ENCODE assay signal across 17 mouse cellular contexts in genomic region chr3:119575516-119575915, GRCm38 (mm10).
"Had no signal": no experiment of that assay in that cellular context is flagged by ENCODE, and none has a peak within 500 bp of the region (broad histone marks: within the 10 kb centered on the region; RNA-seq: fewer than 3 reads in every experiment).

No protein-coding gene starts in this region.

- H3K27ac ChIP-seq: lung, embryonic 15.5 days; macrophage; midbrain, embryonic 13.5 days; midbrain, embryonic 15.5 days; neural tube, embryonic 12.5 days; stomach, embryonic 15.5 days; stomach, postnatal 0 days had no signal

- DNase-seq: lung, adult 2 months; lung, postnatal 14 days; lung, postnatal 36 days; right cerebral cortex, postnatal 14 days; thymus, adult 2 months; thymus, postnatal 25 days; thymus, postnatal 4 days had no signal

- H3K4me1 ChIP-seq: lung, embryonic 15.5 days; megakaryocyte, embryonic 14.5 days; midbrain, embryonic 13.5 days; midbrain, embryonic 15.5 days; neural tube, embryonic 12.5 days; stomach, embryonic 15.5 days had no signal

- H3K4me2 ChIP-seq: lung, embryonic 15.5 days; midbrain, embryonic 11.5 days; midbrain, embryonic 13.5 days; midbrain, embryonic 15.5 days; neural tube, embryonic 12.5 days; stomach, embryonic 15.5 days had no signal

- H3K36me3 ChIP-seq: lung, embryonic 15.5 days; midbrain, embryonic 13.5 days; midbrain, embryonic 15.5 days; neural tube, embryonic 12.5 days; stomach, embryonic 15.5 days had no signal

- H3K9ac ChIP-seq: lung, embryonic 15.5 days; midbrain, embryonic 13.5 days; midbrain, embryonic 15.5 days; neural tube, embryonic 12.5 days; stomach, embryonic 15.5 days had no signal

- H3K4me3 ChIP-seq: lung, embryonic 15.5 days; megakaryocyte, embryonic 14.5 days; midbrain, embryonic 13.5 days; midbrain, embryonic 15.5 days; neural tube, embryonic 12.5 days; stomach, embryonic 15.5 days had no signal

- H3K9me3 ChIP-seq: lung, embryonic 15.5 days; midbrain, embryonic 13.5 days; midbrain, embryonic 15.5 days; neural tube, embryonic 12.5 days; stomach, embryonic 15.5 days had no signal

- ATAC-seq: lung, postnatal 0 days; midbrain, embryonic 13.5 days; midbrain, embryonic 15.5 days had no signal

- H3K27me3 ChIP-seq: lung, embryonic 15.5 days; megakaryocyte, embryonic 14.5 days; midbrain, embryonic 13.5 days; midbrain, embryonic 15.5 days; neural tube, embryonic 12.5 days; stomach, embryonic 15.5 days had no signal
